Mouse (Mus musculus) intestine, postnatal 0 days (tissue): ENCODE measurements around the gene Kirrel2. TPM values are rescaled to one million over a fixed set of nuclear protein-coding genes. Genes with fewer than 3 reads are reported as not detected.

Source experiments
- ATAC-seq: fragments of 200-750 bp; cut with Nextera tagmentation; 2 replicates; pipeline ENCODE4 v1.8.0; 2017; ENCODE audit warnings: mild to moderate bottlenecking, moderate TSS enrichment, moderate library complexity
- H3K27ac ChIP-seq: fragments of 300-500 bp; sonication (generic); 2 replicates; pipeline ENCODE4 v1.5.1; 2014; ENCODE audit warnings: mild to moderate bottlenecking, low read depth, low read length, moderate library complexity
- H3K27me3 ChIP-seq: fragments of 300-500 bp; sonication (generic); replicated peaks from 2 replicates; pipeline ENCODE4 v1.6.1; 2014; ENCODE audit warnings: low read length, mixed read lengths; ENCODE audit not compliant: control insufficient read depth, insufficient read depth
- H3K36me3 ChIP-seq: fragments of 300-500 bp; sonication (generic); 2 replicates; pipeline ENCODE4 v1.6.1; 2014; ENCODE audit warnings: mild to moderate bottlenecking, moderate library complexity; ENCODE audit not compliant: control insufficient read depth, insufficient read depth
- H3K4me1 ChIP-seq: fragments of 300-500 bp; sonication (generic); replicated peaks from 2 replicates; pipeline ENCODE4 v1.6.1; 2014; ENCODE audit warnings: antibody characterized with exemption, low read length, mixed read lengths; ENCODE audit not compliant: control insufficient read depth, insufficient read depth
- H3K4me2 ChIP-seq: fragments of 300-500 bp; sonication (generic); replicated peaks from 2 replicates; pipeline ENCODE4 v1.6.1; 2014; ENCODE audit warnings: low read depth, mild to moderate bottlenecking, moderate library complexity
- H3K4me3 ChIP-seq: fragments of 300-500 bp; sonication (generic); 2 replicates; pipeline ENCODE4 v1.5.1; 2014; ENCODE audit warnings: low read depth, low read length
- H3K9ac ChIP-seq: fragments of 300-500 bp; sonication (generic); 2 replicates; pipeline ENCODE4 v1.6.1; 2014; ENCODE audit warnings: mild to moderate bottlenecking, low read depth, low read length
- H3K9me3 ChIP-seq: fragments of 300-500 bp; sonication (generic); 2 replicates; pipeline ENCODE4 v1.6.1; 2016; ENCODE audit warnings: mixed run types; ENCODE audit not compliant: control insufficient read depth
- CTCF ChIP-seq: sonication (generic); IDR thresholded peaks from 2 replicates; pipeline ENCODE4 v1.5.1; 2016; ENCODE audit warnings: low read depth, mild to moderate bottlenecking, control low read depth, antibody characterized with exemption, moderate library complexity
- WGBS: fragments of 180-500 bp; shearing (Covaris S2); extraction: QIAGEN DNeasy Blood & Tissue Kit; methylation state at CpG from one replicate; pipeline ENCODE4 v1.1.7; 2014; 5-methylcytosine and 5-hydroxymethylcytosine counted together
- polyA plus RNA-seq: library from polyadenylated mRNA; unstranded; fragments of >200 nt; fragmentation: Nextera tagmentation; extraction: Ambion mirVana; gene quantifications from 2 replicates; pipeline ENCODE4 v1.2.1, GENCODE M21; 2015

Gene Kirrel2
- polyA plus RNA-seq, 1 experiment from 2014 or later: 0.08 TPM

GRCm38 (mm10) chr7:30413596-30413995 lies 43.9 kb downstream of the Kirrel2 start, which contains the start of gene Tyrobp:
Gene Tyrobp (plus strand): TSS chr7:30413760.
- ATAC-seq: no peak
- no peaks in the 10 kb centered on the region for H3K9me3 ChIP-seq
- 58% methylated on average over 5 of the region's 5 CpGs for WGBS
- no peak for TF ChIP-seq CTCF
- H3K4me1 ChIP-seq: no peaks in the 10 kb centered on the region
- no peaks in the 10 kb centered on the region for H3K36me3 ChIP-seq
- H3K9ac ChIP-seq: no peak within 1 kb of the TSS
- no peaks in the 10 kb centered on the region for H3K27me3 ChIP-seq
- no peak within 1 kb of the TSS for H3K27ac ChIP-seq
- no peak within 1 kb of the TSS for H3K4me2 ChIP-seq
- no peak within 1 kb of the TSS for H3K4me3 ChIP-seq

GRCm38 (mm10) chr7:30412735-30413147 lies 44.7 kb downstream of the Kirrel2 start:
- no peaks in the 10 kb centered on the region for H3K27me3 ChIP-seq
- no peaks in the 10 kb centered on the region for H3K9me3 ChIP-seq
- no peak overlapping the region for H3K4me2 ChIP-seq
- H3K27ac ChIP-seq: no peak overlapping the region
- H3K9ac ChIP-seq: no peak overlapping the region
- no peak for ATAC-seq
- TF ChIP-seq CTCF: no peak
- H3K4me3 ChIP-seq: no peak overlapping the region
- H3K4me1 ChIP-seq: no peaks in the 10 kb centered on the region
- 58% methylated on average over 4 of the region's 4 CpGs for WGBS
- no peaks in the 10 kb centered on the region for H3K36me3 ChIP-seq

- WGBS: 83% methylated on average over 3 of the region's 3 CpGs
- H3K9me3 ChIP-seq: no peaks in the 10 kb centered on the region
- H3K9ac ChIP-seq: no peak overlapping the region
- no peak overlapping the region for H3K27ac ChIP-seq
- no peak overlapping the region for H3K4me3 ChIP-seq
- H3K27me3 ChIP-seq: no peaks in the 10 kb centered on the region
- H3K36me3 ChIP-seq: no peaks in the 10 kb centered on the region
- H3K4me1 ChIP-seq: no peaks in the 10 kb centered on the region
- no peak for TF ChIP-seq CTCF
- no peak for ATAC-seq
- no peak overlapping the region for H3K4me2 ChIP-seq
Observed at GRCm38 (mm10) chr7:30411023-30411422, 46.5 kb downstream of the Kirrel2 start.

GRCm38 (mm10) chr7:30409789-30410188 lies 47.7 kb downstream of the Kirrel2 start:
- Histone ChIP-seq H3K9ac (no peak overlapping the region), H3K27me3 (no peaks in the 10 kb centered on the region), H3K4me3 (no peak overlapping the region), H3K4me1 (no peaks in the 10 kb centered on the region), H3K4me2 (no peak overlapping the region), H3K36me3 (no peaks in the 10 kb centered on the region), H3K9me3 (no peaks in the 10 kb centered on the region), H3K27ac (no peak overlapping the region)
- 37% methylated on average over 2 of the region's 2 CpGs for WGBS
- ATAC-seq: no peak
- TF ChIP-seq CTCF: no peak

GRCm38 (mm10) chr7:30408639-30409038 lies 48.9 kb downstream of the Kirrel2 start:
- Histone ChIP-seq H3K4me3 (no peak overlapping the region), H3K9me3 (no peaks in the 10 kb centered on the region), H3K36me3 (no peaks in the 10 kb centered on the region), H3K4me1 (no peaks in the 10 kb centered on the region), H3K27me3 (no peaks in the 10 kb centered on the region), H3K4me2 (no peak overlapping the region), H3K9ac (no peak overlapping the region), H3K27ac (no peak overlapping the region)
- no peak for ATAC-seq
- no peak for TF ChIP-seq CTCF
- WGBS: 86% methylated on average over 3 of the region's 3 CpGs

GRCm38 (mm10) chr7:30402343-30402742 lies 55.1 kb downstream of the Kirrel2 start:
- H3K4me2 ChIP-seq: no peak overlapping the region
- no peak for TF ChIP-seq CTCF
- 73% methylated on average over 4 of the region's 4 CpGs for WGBS

GRCm38 (mm10) chr7:30399671-30400070 lies 57.8 kb downstream of the Kirrel2 start:
- WGBS: 55% methylated on average over 7 of the region's 7 CpGs
- Histone ChIP-seq H3K4me3 (no peak overlapping the region), H3K4me2 (no peak overlapping the region), H3K4me1 (no peaks in the 10 kb centered on the region), H3K27me3 (no peaks in the 10 kb centered on the region), H3K9ac (no peak overlapping the region), H3K36me3 (no peaks in the 10 kb centered on the region), H3K9me3 (no peaks in the 10 kb centered on the region), H3K27ac (no peak overlapping the region)
- TF ChIP-seq CTCF: no peak
- no peak for ATAC-seq

More at GRCm38 (mm10) chr7:30402343-30402742, 55.1 kb downstream of the Kirrel2 start:
- no peaks in the 10 kb centered on the region for H3K27me3 ChIP-seq
- no peaks in the 10 kb centered on the region for H3K36me3 ChIP-seq
- H3K4me1 ChIP-seq: no peaks in the 10 kb centered on the region
- no peak overlapping the region for H3K9ac ChIP-seq
- H3K27ac ChIP-seq: no peak overlapping the region
- no peaks in the 10 kb centered on the region for H3K9me3 ChIP-seq
- H3K4me3 ChIP-seq: no peak overlapping the region
- no peak for ATAC-seq

Other genes with a start within 250 kb of the Kirrel2 start
- gene Polr2i, start 225.7 kb downstream of the Kirrel2 start, polyA plus RNA-seq: 84.6 and 91.2 TPM in 2 replicates
- gene Tbcb, start 225.4 kb downstream of the Kirrel2 start, polyA plus RNA-seq: 159 and 160 TPM in 2 replicates
- gene Ovol3, start 222.0 kb downstream of the Kirrel2 start, polyA plus RNA-seq: not detected in 2 replicates
- 0.14 and 0.22 TPM in 2 replicates for gene Thap8, start 177.6 kb downstream of the Kirrel2 start, polyA plus RNA-seq
- 3.5 TPM in 2 replicates for gene Wdr62, start 177.3 kb downstream of the Kirrel2 start, polyA plus RNA-seq
- gene Clip3, start 166.0 kb downstream of the Kirrel2 start, polyA plus RNA-seq: 8.6 and 9.7 TPM in 2 replicates
- 58.2 and 63.5 TPM in 2 replicates for gene Alkbh6, start 149.0 kb downstream of the Kirrel2 start, polyA plus RNA-seq
- gene Syne4, start 142.9 kb downstream of the Kirrel2 start, polyA plus RNA-seq: 12.5 and 16.3 TPM in 2 replicates
- gene E130208F15Rik, start 135.9 kb downstream of the Kirrel2 start, polyA plus RNA-seq: not detected in 2 replicates
- gene Sdhaf1, start 133.8 kb downstream of the Kirrel2 start, polyA plus RNA-seq: 18.3 and 18.8 TPM in 2 replicates
- gene Lrfn3, start 94.9 kb downstream of the Kirrel2 start, polyA plus RNA-seq: 1.1 and 1.8 TPM in 2 replicates
- gene Tyrobp, start 43.9 kb downstream of the Kirrel2 start, polyA plus RNA-seq: 60.0 and 63.6 TPM in 2 replicates
- gene Hcst, start 37.8 kb downstream of the Kirrel2 start, polyA plus RNA-seq: 4.0 and 5.9 TPM in 2 replicates
- gene Nfkbid, start 36.0 kb downstream of the Kirrel2 start, polyA plus RNA-seq: 1.2 and 1.3 TPM in 2 replicates
- 28.2 and 30.1 TPM in 2 replicates for gene Aplp1, start 12.2 kb downstream of the Kirrel2 start, polyA plus RNA-seq
- 0.10 TPM in 1 of 2 replicates, not detected in the other for gene Nphs1, start 625 bp upstream of the Kirrel2 start, polyA plus RNA-seq
- 3.9 and 5.4 TPM in 2 replicates for gene Prodh2, start 35.9 kb upstream of the Kirrel2 start, polyA plus RNA-seq
- 2.6 and 2.8 TPM in 2 replicates for gene Arhgap33, start 77.4 kb upstream of the Kirrel2 start, polyA plus RNA-seq
- gene Hspb6, start 94.5 kb upstream of the Kirrel2 start, polyA plus RNA-seq: 50.6 and 55.7 TPM in 2 replicates
- gene Proser3, start 94.6 kb upstream of the Kirrel2 start, polyA plus RNA-seq: 1.9 and 2.0 TPM in 2 replicates
- gene Lin37, start 102.1 kb upstream of the Kirrel2 start, polyA plus RNA-seq: 31.4 and 33.9 TPM in 2 replicates
- gene U2af1l4, start 105.6 kb upstream of the Kirrel2 start, polyA plus RNA-seq: 65.9 and 68.6 TPM in 2 replicates
- gene Gm49396, start 105.7 kb upstream of the Kirrel2 start, polyA plus RNA-seq: 0.83 and 1.2 TPM in 2 replicates
- gene Psenen, start 105.9 kb upstream of the Kirrel2 start, polyA plus RNA-seq: 247 and 259 TPM in 2 replicates
- 0.73 and 1.2 TPM in 2 replicates for gene Igflr1, start 107.7 kb upstream of the Kirrel2 start, polyA plus RNA-seq
- 5.6 and 5.8 TPM in 2 replicates for gene Kmt2b, start 131.0 kb upstream of the Kirrel2 start, polyA plus RNA-seq
- gene Zbtb32, start 141.2 kb upstream of the Kirrel2 start, polyA plus RNA-seq: 1.2 TPM in 2 replicates
- 1.0 and 1.6 TPM in 2 replicates for gene Upk1a, start 155.2 kb upstream of the Kirrel2 start, polyA plus RNA-seq
- gene Cox6b1, start 168.5 kb upstream of the Kirrel2 start, polyA plus RNA-seq: 1,664 and 1,738 TPM in 2 replicates
- not detected in 2 replicates for gene Etv2, start 178.2 kb upstream of the Kirrel2 start, polyA plus RNA-seq
- 87.8 and 88.9 TPM in 2 replicates for gene Rbm42, start 192.6 kb upstream of the Kirrel2 start, polyA plus RNA-seq
- 38.3 and 38.7 TPM in 2 replicates for gene Haus5, start 207.3 kb upstream of the Kirrel2 start, polyA plus RNA-seq
- gene Pmis2, start 213.9 kb upstream of the Kirrel2 start, polyA plus RNA-seq: not detected in 2 replicates
- gene 2200002J24Rik, start 241.2 kb upstream of the Kirrel2 start, polyA plus RNA-seq: 4.6 and 6.0 TPM in 2 replicates